Mouse (Mus musculus) spleen, postnatal 10 days (tissue): ENCODE measurements around the gene Kcnk10.

Experiments
- DNase-seq, 2 experiments: peaks; one replicate each; pipeline ENCODE4 v3.0.0; 2021 to 2022; ENCODE audit warnings: low spot score in 2 of 2

The Kcnk10 gene

DNA sequence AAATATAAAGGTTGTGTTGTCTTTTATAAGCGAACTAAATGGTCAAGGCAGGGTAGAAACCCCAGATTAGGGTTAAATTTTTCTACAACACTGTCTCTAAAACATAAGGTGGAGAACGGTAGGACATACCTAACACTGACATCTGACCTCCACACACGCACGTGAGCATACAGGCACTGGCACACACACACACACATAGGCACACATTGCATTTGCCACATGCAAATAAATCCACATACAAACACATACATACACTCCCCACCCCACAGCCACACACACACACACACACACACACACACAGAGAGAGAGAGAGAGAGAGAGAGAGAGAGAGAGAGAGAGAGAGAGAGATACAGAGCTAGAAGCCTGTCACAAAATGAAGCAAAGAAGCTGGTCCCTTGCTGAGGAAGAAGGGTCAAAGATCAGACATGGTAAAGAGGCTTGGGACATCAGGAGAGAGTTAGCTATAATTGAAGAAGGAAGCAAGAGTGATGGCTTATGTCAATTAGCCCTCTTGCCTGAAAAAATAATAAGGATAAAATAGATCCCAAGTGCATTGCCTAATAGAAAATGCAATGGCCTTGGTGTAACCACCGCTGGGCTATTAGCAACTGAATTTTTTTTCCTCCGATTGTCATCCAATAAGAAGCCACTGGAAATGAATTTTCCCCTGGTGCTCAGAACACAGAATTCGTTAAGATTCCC is 58.1 kb downstream of the Kcnk10 start:
- DNase-seq, result no peak

- DNase-seq, result no peak
Measured at GRCm38 (mm10) chr12:98505601-98506000, 72.5 kb downstream of the Kcnk10 start.

- no peak for DNase-seq
Measured at GRCm38 (mm10) chr12:98501528-98502280, 76.4 kb downstream of the Kcnk10 start.

- no peak for DNase-seq
Measured at GRCm38 (mm10) chr12:98501045-98501444, 77.1 kb downstream of the Kcnk10 start.

GRCm38 (mm10) chr12:98481460-98481859 is 96.7 kb downstream of the Kcnk10 start:
- DNase-seq, result no peak

GRCm38 (mm10) chr12:98481048-98481447 is 97.1 kb downstream of the Kcnk10 start:
- no peak for DNase-seq

DNA sequence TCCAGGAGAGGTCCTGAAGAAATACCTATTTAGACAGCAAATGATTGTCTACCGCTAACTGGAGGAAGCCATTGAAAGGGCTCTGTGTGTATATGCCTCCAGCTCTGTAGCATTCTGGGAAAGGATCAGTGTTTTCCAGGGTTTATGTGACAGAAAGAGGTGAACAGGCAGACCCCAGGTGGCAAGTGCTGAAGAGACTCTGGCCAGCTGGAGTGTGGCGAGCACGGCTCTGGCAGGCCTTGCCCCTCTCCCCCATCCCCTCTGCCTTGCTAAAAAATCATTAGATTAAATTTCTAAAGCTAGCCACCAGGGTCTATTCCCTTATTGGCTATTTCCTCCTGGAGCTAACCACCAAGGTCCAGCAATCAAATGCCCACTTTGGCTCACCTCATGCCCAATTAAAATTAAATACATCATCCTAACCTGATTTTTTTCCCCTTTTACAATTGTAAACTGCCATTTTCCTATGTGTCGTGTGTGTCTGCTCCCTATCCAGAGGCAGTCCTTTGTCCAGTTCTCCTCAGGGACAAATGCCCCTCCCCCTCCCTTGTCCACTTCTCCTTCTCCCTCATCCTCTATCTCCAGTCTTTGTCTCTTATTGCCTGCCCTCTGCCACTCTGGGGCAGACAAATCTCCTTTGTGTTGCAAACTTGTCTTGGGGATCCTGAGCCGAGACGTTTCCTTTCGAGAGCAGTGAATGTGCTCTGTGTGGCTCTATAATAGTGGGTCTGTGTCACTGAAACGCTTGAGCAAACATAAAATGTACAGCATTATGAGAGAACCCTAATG is 100.2 kb downstream of the Kcnk10 start:
- DNase-seq, result no peak

DNA sequence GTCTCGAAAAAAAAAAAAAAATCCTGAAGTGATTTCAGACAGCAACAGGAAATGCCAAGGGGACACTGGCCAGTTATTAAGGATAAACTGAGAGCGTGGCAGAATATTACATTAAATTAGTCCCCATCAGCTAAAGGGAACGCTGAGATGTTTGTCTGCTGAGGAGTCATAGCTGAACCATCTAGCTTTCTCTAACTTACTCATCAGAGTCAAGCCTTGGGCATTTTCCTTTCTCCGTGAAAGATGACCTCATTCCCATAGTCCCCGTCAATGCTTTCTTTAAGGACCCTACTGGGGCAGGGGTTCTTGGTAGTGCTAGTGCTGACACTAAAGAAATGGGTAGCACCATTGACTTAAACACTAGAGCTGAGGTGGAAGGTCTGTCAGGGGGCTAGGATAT is 106.9 kb downstream of the Kcnk10 start:
- no peak for DNase-seq

DNA sequence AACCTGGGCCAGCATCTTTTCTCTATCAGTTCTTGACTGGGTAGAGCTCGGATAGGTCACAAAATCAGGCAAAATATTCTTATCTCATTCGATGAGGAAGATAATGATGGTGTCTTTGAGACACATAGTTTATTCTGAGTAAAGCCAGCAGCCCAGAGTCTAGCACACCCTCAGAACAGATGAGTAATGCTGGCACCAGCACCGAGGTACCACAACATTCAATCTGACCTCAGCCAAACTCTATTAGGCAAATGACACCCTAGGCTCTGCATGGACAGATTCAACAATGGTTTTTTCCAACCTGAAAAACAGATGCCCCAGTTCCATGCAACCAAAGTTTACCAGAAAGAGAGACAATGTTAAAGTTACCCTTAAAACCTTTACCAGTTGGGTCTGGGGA is 108.0 kb downstream of the Kcnk10 start:
- no peak for DNase-seq

DNA sequence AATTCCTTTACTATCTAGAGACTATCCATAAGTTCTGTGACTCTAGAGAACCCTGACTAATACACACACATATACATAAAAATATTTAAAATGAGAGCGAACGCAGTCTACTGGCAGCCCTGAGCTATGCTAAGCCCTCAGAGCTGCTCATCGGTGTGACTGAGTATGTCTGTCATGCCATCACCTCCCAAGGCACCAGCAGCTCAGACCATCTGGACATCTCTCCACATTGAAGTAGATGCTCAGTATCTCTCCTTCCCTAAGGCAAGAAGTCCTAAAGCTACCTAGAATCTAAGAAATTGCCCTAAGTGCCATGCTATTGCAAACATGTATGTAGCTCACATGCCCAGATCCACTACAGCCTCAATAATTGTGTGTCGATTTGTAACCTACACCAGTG is 110.3 kb downstream of the Kcnk10 start:
- no peak for DNase-seq

DNA sequence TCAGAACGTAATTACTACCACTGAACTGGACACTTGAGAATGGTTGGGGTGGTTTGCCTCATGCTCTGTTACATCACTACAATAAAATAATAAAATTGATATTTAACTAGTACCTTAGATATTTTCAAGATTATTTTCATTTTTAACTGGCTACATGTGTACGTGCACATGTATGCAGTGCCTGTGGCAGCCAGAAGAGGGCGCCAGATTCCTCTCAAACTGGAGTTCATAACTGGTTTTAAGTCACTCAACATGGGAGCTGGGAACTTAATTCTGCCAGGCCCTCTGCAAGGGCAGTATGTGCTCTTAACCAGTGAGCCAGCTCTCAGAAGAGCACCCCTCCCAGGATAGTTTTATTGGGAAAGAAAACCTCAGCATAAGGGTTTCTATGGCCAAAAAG is 118.2 kb downstream of the Kcnk10 start:
- DNase-seq, result peak; percentile 8 to 56

GRCm38 (mm10) chr12:98458944-98459343 is 119.2 kb downstream of the Kcnk10 start:
- no peak for DNase-seq

DNA sequence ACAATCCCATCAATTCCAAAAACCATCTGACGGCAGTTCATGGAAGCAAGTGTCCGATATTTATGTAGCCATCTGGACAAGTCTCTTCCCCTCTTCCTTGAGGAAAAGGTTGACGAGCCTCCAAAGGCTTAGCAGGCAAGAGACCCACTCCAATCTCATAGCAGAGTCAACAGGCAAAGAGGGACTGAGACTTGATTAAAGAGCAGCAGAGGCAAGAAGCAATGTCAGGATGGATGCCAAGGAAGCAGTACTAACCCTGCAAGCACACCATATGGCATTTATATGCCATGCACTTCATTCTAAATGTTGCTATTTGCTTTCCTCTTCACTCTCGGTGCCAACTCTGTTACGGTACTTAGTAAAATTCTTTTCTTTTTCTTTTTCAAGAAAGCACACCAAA is 119.6 kb downstream of the Kcnk10 start:
- no peak for DNase-seq

GRCm38 (mm10) chr12:98453161-98453560 is 124.9 kb downstream of the Kcnk10 start:
- no peak for DNase-seq

DNA sequence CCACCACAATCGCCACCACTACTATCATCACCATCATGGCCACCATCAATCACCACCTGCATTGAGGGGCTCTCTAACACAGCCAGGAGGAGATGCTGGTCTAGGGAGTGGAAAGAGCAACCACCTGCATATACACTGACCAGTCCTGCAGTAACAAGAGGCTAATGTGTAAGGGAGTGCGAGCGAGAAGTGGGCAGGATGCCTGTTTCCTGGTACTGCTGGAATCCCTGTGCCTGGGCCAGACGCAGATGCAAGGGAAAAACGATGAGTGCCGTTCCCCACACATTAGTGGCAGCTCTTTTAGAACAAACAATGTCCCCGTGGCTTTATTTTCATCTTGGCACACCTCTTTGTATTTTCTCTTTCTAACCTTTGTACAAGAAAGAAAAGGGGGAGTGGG is 125.5 kb downstream of the Kcnk10 start:
- DNase-seq, result no peak

DNA sequence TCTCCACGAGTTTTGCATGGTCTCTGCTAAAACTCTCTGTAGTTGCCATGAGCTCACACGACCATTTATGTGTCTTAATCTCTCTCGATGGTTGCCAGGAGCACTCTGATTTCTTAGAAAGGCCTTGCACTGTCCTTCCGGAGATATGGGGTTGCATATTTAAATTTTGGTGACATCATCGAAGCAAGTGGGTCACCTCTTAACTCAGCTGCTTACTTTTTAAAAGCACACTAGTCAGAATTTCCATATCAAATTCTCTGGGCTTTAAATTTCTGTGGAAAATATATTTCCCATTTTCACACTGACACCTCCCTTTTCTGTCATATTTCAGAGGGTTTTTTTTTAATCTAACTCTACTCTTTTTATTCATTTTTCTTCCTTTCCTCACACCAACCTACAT is 132.5 kb downstream of the Kcnk10 start:
- no peak for DNase-seq

DNA sequence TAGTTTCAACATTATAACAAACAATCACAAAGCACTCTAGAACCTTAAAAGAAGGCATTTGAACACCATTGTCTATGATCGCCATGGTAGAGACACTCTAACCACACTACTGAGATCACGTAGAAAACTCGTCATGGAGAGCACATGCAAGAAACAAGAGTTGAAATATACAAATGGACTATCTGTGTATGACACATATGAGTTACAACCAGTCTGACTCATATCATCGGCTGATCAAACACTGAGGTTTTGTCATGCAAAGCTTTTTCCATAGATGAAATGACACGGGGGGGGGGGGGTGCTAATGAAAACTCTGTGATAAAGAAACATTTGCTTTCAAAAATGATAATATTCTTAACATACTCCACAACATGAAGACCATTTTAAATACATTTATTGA is 133.2 kb downstream of the Kcnk10 start:
- DNase-seq, result no peak

- DNase-seq, result no peak
Measured at GRCm38 (mm10) chr12:98443754-98444153, 134.4 kb downstream of the Kcnk10 start.

- no peak for DNase-seq
Measured at GRCm38 (mm10) chr12:98438080-98438479, 140.0 kb downstream of the Kcnk10 start.

DNA sequence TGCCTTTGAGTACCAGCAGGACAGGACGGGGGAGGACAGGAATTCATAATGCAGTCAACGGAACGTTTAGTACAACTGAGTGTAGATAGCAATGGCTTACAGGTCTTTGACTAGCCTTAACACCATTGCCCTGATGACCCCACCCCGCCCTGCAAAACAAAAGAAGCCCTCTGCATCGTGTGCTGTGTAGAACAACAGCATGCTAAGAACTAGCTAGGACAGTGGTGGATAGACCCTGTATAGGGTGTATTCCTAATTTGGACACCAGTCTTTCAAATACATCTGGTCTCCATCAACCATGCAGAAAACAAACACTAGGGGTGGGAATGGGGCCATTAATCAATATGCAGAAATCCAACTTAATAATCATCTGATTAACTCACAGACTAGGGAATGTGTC is 147.4 kb downstream of the Kcnk10 start:
- no peak for DNase-seq

GRCm38 (mm10) chr12:98421340-98421739 is 156.8 kb downstream of the Kcnk10 start:
- DNase-seq, result no peak

DNA sequence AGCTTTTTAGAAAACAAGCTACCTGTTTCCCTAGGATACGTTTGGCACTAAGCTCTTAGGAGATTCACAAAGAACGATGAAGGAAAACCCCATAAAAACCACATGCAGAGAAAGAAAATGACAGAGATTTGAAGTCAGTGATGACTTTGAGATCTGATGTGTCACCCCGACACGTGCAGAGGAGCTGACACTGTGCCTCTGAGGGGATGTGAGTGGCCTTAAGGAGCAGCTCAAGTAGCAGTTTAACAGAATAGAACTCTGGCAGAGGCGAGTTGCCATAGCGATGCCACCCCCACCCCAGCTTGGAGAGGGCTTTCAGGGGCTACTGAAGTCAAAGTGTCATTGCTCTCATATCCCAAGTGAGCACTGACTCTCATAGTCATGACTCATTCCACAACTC is 158.3 kb downstream of the Kcnk10 start:
- DNase-seq, result no peak

- no peak for DNase-seq
Measured at GRCm38 (mm10) chr12:98409580-98409979, 168.5 kb downstream of the Kcnk10 start.
